Mouse (Mus musculus): ENCODE data around the gene Ywhag.

Ywhag gene

DNA sequence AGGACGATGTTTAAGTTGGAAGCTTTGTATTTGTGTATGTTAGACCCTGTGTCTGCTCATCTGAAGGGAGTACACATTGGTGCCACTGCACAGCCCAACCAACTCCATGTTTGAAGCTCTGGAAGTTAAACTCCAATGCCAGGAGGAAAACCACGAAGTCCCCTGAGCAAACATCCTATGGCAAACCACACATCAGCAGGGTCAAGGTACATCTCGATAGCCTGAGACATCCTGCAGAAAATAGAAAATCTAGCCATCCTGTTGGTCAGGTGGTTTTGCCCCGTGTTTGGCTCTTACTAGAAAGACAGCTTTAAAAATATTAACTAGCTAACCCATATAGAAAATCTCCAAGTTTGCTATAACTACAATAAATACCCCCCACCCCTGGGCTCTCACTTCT is 35.4 kb downstream of the Ywhag start:
- in situ Hi-C loops (cut with MboI; ENCODE audit: unreplicated experiment in 2 of 2) = loop anchor here (5.0 to 25.0 kb wide), 4 partner anchors 73 to 863 kb away; partner anchors contain the start of gene Ssc4d (in 1 of the 2)

DNA sequence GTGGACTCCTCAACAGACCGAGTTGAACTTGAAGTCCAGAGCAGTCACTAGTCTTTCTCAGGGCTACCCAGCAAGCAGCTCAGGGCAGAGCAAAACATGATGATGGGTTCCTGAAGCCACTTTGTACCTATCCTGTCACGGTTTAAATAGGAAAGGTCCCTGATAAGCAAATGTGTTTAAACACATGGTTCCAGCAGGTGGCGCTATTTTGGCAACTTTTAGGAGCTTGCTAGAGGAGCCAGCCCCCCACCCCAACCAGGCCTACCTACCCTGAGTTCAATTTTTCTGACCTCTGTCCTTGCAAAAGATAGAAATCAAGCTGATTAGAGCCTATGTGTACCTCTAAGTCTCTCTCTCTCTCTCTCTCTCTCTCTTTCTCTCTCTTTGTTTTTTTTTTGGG is 36.4 kb downstream of the Ywhag start:
- in situ Hi-C loops (cut with MboI; ENCODE audit: unreplicated experiment in 2 of 2) = loop anchor here (5.0 to 25.0 kb wide), 4 partner anchors 74 to 864 kb away; partner anchors contain the start of gene Ssc4d (in 1 of the 2)

- in situ Hi-C loops (cut with MboI; ENCODE audit: unreplicated experiment in 2 of 2) = loop anchor here (5.0 to 25.0 kb wide), 4 partner anchors 77 to 867 kb away; partner anchors contain the start of gene Ssc4d (in 1 of the 2)
Observed at GRCm38 (mm10) chr5:135894958-135895357, 39.5 kb downstream of the Ywhag start.

DNA sequence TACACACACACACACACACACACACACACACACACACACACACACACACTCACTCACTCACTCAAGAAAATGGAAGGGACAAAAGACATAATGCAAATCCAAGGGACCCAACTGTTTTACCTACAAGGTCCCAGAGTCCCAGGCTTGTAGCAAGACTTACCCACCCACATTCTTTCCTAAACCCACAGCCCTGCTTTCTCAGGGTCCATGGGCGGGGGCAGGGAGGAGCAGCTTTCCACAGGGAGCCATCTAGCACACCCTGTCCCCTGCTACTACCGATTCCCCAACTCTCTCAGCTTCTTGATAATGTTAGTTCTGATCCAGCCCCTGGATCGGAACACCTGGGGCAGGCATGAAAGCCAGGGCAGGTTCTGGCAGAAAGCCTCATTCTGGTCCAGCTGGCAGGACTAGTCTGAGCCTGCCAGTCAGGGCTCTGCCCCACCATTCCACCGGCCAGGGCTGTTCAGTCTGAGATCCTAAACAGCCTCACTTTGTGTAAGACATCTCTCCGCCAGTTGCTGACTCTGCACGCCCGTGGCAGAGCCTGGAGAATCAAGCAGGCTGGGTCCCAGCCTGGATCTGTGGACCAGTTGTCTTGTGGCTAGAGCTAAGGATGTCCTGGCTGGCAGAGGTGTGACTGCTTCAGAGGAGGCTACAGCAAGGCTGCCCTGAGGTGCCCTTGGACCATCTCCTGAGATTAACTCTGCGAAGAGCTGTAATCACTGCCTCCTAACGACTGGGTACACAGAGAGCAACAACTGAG is 41.6 kb downstream of the Ywhag start:
- in situ Hi-C loops (cut with MboI; ENCODE audit: unreplicated experiment in 2 of 2) = loop anchor here (10.0 to 25.0 kb wide), 3 partner anchors 362 to 870 kb away; no protein-coding TSS in a partner anchor

DNA sequence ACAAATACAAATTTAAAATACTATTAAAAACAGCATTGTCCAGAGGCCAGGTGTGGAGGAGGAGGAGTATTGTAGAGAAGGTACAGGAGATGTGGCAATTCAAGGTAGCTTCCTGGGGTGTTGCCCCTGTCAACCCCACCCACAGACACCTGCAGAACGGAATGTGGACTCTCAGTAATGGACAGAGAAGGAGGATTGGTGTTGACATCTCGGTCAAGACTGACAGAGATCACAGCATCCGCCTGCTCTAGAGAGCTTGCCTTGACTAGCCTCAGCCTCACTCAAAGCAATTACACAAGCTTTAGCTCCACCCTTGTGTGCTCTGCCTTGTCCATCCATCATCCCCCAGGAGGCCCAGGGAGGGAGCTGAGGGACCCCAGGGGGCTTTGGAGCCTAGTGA is 43.5 kb downstream of the Ywhag start:
- in situ Hi-C loops (cut with MboI; ENCODE audit: unreplicated experiment in 2 of 2) = loop anchor here (10.0 to 25.0 kb wide), 3 partner anchors 364 to 871 kb away; no protein-coding TSS in a partner anchor

DNA sequence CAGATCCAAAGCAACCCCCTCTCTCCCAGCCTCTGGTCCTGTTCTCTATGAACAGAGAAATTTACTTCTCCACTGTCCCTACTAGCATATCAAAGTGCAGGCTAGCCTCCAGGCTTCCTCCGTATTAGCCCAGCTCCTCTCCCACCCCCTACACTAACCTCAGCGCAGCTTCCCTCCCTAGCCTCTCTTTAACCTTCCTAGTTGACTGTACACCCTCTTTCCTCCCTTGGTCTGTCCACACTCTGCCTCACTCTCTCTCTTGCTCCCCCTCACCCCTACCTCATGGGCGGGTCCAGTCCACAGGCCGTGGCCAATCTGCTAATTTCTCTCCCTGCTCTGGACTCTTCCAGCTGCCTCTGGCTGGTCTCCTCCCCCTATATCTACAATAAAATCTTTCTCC is 44.1 kb downstream of the Ywhag start:
- in situ Hi-C loops (cut with MboI; ENCODE audit: unreplicated experiment in 2 of 2) = loop anchor here (10.0 to 25.0 kb wide), 3 partner anchors 364 to 872 kb away; no protein-coding TSS in a partner anchor

GRCm38 (mm10) chr5:135888405-135889215 is 45.8 kb downstream of the Ywhag start:
- in situ Hi-C loops (cut with MboI; ENCODE audit: unreplicated experiment in 2 of 2) = loop anchor here in 1 of 2 experiments (25.0 kb wide), 1 partner anchor 874 kb away; no protein-coding TSS in a partner anchor

- in situ Hi-C loops (cut with MboI; ENCODE audit: unreplicated experiment in 2 of 2) = loop anchor here in 1 of 2 experiments (25.0 kb wide), 1 partner anchor 875 kb away; no protein-coding TSS in a partner anchor
Observed at GRCm38 (mm10) chr5:135887675-135888102, 46.7 kb downstream of the Ywhag start, which contains the start of gene Hspb1. Gene Hspb1 (plus strand): TSS chr5:135887919.

- in situ Hi-C loops (cut with MboI; ENCODE audit: unreplicated experiment in 2 of 2) = loop anchor here in 1 of 2 experiments (25.0 kb wide), 1 partner anchor 878 kb away; no protein-coding TSS in a partner anchor
Observed at GRCm38 (mm10) chr5:135884641-135885040, 49.8 kb downstream of the Ywhag start.

DNA sequence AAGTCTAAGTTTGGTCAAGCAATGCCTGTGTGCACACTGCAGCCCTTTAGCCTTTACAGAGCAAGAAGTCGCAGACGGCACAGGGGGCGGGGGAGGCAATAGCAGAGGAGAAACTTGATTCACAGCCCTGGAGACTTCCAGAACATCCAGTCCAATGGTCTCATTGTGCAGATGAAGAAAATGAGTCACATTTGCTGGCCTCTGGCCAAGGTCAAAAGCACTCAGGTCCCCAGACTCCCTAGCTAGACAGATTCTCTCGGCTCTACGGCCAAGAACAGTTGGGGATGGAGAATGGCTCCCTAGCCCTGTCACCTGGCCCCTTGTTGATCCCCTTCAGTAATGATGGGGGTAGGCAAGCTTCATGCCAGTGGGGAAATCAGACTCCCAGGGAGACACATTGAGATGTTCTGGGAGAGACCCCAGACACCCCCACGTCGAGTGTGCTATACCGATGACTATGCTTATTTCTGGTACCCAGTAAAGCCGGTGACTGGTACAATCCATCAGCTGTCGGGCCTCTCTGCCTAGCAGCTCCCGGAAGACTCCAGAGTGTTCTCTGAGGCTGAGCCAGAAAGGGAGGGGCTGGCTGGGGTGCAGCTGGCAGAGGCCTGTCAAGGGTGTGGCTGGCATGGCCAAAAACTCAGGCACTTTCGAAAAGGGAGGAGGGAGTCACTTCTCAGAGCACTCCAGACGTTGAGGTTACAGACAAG is 54.8 kb downstream of the Ywhag start:
- in situ Hi-C loops (cut with MboI; ENCODE audit: unreplicated experiment in 2 of 2) = loop anchor here in 1 of 2 experiments (25.0 kb wide), 1 partner anchor 883 kb away; no protein-coding TSS in a partner anchor

GRCm38 (mm10) chr5:135877831-135878231 is 56.6 kb downstream of the Ywhag start:
- in situ Hi-C loops (cut with MboI; ENCODE audit: unreplicated experiment in 2 of 2) = loop anchor here in 1 of 2 experiments (25.0 kb wide), 1 partner anchor 884 kb away; no protein-coding TSS in a partner anchor

DNA sequence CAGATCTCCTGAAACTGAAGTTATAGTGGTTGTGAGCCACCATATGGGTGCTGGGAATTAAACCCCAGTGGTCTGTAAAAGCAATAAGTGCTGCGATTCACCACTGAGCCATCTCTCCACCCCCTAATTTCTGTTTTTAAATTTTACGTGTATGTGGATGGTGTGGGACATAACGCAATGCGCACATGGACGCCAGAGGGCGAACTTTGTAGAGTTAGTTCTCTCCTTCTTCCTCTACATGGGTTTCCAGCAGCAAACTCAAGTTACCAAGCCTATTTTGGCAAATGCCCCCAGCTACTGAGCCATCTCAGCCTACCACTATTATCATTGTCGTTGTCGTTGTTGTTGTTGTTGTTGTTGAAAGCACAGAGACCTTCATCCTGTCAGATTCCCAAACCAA is 57.2 kb downstream of the Ywhag start:
- in situ Hi-C loops (cut with MboI; ENCODE audit: unreplicated experiment in 2 of 2) = loop anchor here in 1 of 2 experiments (25.0 kb wide), 1 partner anchor 885 kb away; no protein-coding TSS in a partner anchor

DNA sequence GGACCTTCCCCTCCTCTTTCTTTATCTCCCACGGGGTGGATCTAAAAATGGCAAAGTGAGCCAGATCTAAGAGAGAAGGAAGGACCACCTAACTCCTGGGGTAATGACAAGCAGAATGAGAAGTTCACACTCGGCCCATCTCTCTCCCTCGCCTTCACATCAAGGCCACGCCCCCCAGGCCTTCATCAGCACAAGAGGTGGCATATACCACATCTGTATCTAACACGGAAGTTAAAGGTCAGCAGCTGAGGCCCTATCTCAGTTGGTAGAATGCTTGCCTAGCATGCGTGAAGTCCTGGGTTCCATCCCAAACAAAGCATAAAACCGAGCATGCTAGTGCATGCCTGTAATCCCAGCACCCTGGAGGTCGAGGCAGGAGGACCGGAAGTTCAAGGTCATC is 60.7 kb downstream of the Ywhag start:
- in situ Hi-C loops (cut with MboI; ENCODE audit: unreplicated experiment in 2 of 2) = no loop called here

GRCm38 (mm10) chr5:135872996-135873395 is 61.4 kb downstream of the Ywhag start:
- in situ Hi-C loops (cut with MboI; ENCODE audit: unreplicated experiment in 2 of 2) = no loop called here

DNA sequence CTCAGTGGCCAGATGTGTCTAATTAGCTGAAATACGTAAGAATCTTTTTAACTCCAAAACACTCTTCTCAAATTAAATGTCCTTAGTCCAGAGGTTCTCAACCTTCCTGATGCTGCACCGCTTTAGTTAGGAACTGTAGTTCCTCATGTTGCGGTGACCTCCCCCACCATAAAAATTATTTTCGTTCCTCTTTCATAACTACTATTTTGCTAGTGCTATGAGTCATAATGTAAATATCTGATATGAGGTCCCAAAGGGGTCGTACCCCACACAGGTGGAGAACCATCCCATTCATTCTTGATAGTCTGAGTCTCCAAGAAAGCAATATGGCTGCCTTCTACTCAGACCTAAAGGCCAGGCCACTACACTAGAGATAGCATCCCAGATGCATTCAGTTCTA is 63.9 kb downstream of the Ywhag start:
- in situ Hi-C loops (cut with MboI; ENCODE audit: unreplicated experiment in 2 of 2) = no loop called here

GRCm38 (mm10) chr5:135869661-135870423 is 64.6 kb downstream of the Ywhag start:
- in situ Hi-C loops (cut with MboI; ENCODE audit: unreplicated experiment in 2 of 2) = no loop called here

DNA sequence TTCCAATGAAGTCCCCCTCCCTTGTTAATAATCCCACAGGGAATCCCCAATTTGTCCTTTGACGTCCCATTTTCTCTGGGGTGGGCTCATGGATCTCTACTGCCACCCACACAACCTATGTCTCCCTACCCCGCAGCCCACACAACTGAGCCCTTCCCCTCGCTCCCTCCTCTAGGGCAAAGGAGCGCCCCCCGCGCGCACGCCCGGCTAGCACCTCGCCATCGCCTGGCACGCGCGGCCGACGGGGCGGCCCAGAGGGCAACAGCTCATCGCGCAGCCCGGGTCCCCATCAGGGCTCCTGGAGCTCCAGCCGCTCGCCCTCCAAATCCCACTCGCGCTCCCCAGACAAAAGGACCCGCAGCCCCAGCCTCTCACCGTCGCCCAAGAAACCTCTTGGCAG is 65.8 kb downstream of the Ywhag start:
- in situ Hi-C loops (cut with MboI; ENCODE audit: unreplicated experiment in 2 of 2) = no loop called here

GRCm38 (mm10) chr5:135867637-135868593 is 66.5 kb downstream of the Ywhag start:
- in situ Hi-C loops (cut with MboI; ENCODE audit: unreplicated experiment in 2 of 2) = no loop called here
